Comparison of ENCODE assay signal across 26 mouse cellular contexts in genomic region chr5:102050677-102051076, GRCm38 (mm10). TPM values are rescaled to one million over a fixed set of nuclear protein-coding genes. Genes with fewer than 3 reads are reported as not detected.
"Had no signal": no experiment of that assay in that cellular context is flagged by ENCODE, and none has a peak within 500 bp of the region (broad histone marks: within the 10 kb centered on the region; RNA-seq: fewer than 3 reads in every experiment).

No protein-coding gene starts in this region.

- H3K4me2 ChIP-seq: heart, embryonic 12.5 days; hindbrain, embryonic 12.5 days; hindbrain, embryonic 14.5 days; intestine, embryonic 15.5 days; limb, embryonic 13.5 days; limb, embryonic 15.5 days; liver, embryonic 12.5 days had no signal

- H3K27me3 ChIP-seq: heart, embryonic 12.5 days; hindbrain, embryonic 12.5 days; intestine, embryonic 15.5 days; kidney, embryonic 15.5 days; limb, embryonic 13.5 days; limb, embryonic 15.5 days; liver, embryonic 12.5 days had no signal

- H3K9me3 ChIP-seq: heart, embryonic 10.5 days; heart, embryonic 12.5 days; hindbrain, embryonic 10.5 days; hindbrain, embryonic 12.5 days; intestine, embryonic 15.5 days; kidney, embryonic 15.5 days; limb, embryonic 13.5 days; limb, embryonic 15.5 days; liver, embryonic 12.5 days had no signal

- H3K9ac ChIP-seq: heart, embryonic 12.5 days; hindbrain, embryonic 12.5 days; hindbrain, embryonic 14.5 days; intestine, embryonic 15.5 days; kidney, embryonic 15.5 days; limb, embryonic 13.5 days; limb, embryonic 15.5 days; liver, embryonic 12.5 days; liver, embryonic 14.5 days had no signal

- H3K4me3 ChIP-seq: gastrocnemius, adult 2 months; heart, embryonic 10.5 days; heart, embryonic 12.5 days; hindbrain, embryonic 10.5 days; hindbrain, embryonic 12.5 days; intestine, embryonic 15.5 days; kidney, embryonic 15.5 days; layer of hippocampus, adult 2 months; limb, embryonic 13.5 days; limb, embryonic 15.5 days; liver, embryonic 12.5 days had no signal

- H3K36me3 ChIP-seq: heart, embryonic 12.5 days; intestine, embryonic 15.5 days; kidney, embryonic 15.5 days; limb, embryonic 15.5 days had no signal

- DNase-seq: gastrocnemius, adult 2 months; gastrocnemius, postnatal 10 days; gastrocnemius, postnatal 25 days; heart, postnatal 10 days; heart, postnatal 4 days; kidney, adult 18-20 months; kidney, adult 9 months; kidney, postnatal 14 days; kidney, postnatal 36 days; layer of hippocampus, postnatal 36 days; left cerebral cortex, postnatal 4 days had no signal

- H3K27ac ChIP-seq: gastrocnemius, adult 2 months; heart, embryonic 10.5 days; hindbrain, embryonic 10.5 days; hindbrain, embryonic 12.5 days; hindbrain, embryonic 14.5 days; intestine, embryonic 15.5 days; kidney, embryonic 15.5 days; layer of hippocampus, adult 2 months; limb, embryonic 13.5 days; limb, embryonic 15.5 days; liver, embryonic 12.5 days; liver, embryonic 14.5 days had no signal

- ATAC-seq: hindbrain, embryonic 16.5 days; inflammation-experienced regulatory T-cells, adult 6 months; intestine, embryonic 15.5 days; intestine, postnatal 0 days; liver, embryonic 12.5 days had no signal

RNA-seq across cellular contexts. Expression of gene Wdfy3, which starts 19.0 kb away (rescaled TPM):
- polyA plus RNA-seq: inflammation-experienced regulatory T-cells, adult 6 months had no signal
